Comparison of ENCODE assay signal across 16 mouse cellular contexts in the genomic region with DNA sequence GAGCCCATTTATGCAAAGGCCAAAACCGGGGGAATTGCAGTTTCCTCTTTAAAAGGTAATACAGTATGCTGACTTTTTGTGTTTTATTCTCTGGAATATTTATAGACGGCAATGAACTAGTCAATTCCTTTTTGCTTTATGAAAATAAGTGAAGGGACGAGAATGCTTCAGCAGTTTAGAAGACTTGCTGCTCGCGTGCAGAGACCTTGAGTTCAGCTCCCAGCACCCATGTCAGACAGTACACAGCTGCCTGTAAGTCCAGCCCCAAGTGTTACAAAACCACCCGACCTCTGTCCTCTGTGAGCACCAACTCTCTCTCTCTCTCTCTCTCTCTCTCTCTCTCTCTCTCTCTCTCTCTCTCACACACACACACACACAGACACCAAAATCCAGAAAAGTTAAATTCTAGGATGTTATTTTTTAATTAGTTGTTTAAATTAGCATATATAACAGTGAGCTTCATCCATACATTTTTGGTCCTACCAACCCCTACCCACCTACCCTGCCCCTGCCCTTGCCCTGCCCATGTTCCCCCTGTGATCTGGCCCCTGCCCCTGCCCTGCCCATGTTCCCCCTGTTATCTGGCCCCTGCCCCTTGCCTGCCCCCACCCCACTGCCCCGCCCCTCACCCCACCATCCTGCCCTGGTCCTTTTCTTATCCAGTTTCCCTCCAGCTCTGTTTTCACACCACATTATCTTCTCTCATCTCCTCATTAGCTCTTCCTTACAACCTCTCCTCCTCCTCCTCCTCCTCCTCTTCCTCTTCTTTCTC. TPM values are rescaled to one million over a fixed set of nuclear protein-coding genes. Genes with fewer than 3 reads are reported as not detected.
DNase-seq lines count a peak whose midpoint lies in the region; TF ChIP-seq lines count a peak whose summit lies in the region.
"Had no signal": no experiment of that assay in that cellular context is flagged by ENCODE, and none has a peak within 500 bp of the region (broad histone marks: within the 10 kb centered on the region; RNA-seq: fewer than 3 reads in every experiment).

No protein-coding gene starts in this region.

- no peak overlapping the region for H3K27ac ChIP-seq in kidney, adult 2 months (ENCODE audit: insufficient read depth, low read depth, low read length)
- H3K27ac ChIP-seq in macrophage: peak overlapping the region; percentile 95
- H3K27ac ChIP-seq: embryonic facial prominence, embryonic 15.5 days; heart, embryonic 13.5 days; layer of hippocampus, adult 2 months; limb, embryonic 13.5 days; midbrain, embryonic 12.5 days had no signal

- WGBS in kidney, adult 2 months: 58% methylated on average over 7 of the region's 7 CpGs
- 39% methylated on average over 6 of the region's 7 CpGs for WGBS in macrophage (ENCODE audit: missing documents)

- no peak for TF ChIP-seq CTCF in kidney, adult 2 months (conservative IDR thresholded peaks at IDR 0.05; ENCODE audit: insufficient read depth, insufficient read length, low read depth, low read length)

- H3K79me2 ChIP-seq in macrophage (ENCODE audit: inconsistent target): no peaks in the 10 kb centered on the region

- H3K36me3 ChIP-seq in kidney, adult 2 months (ENCODE audit: control insufficient read depth, insufficient read depth, low read length): no peaks in the 10 kb centered on the region
- no peaks in the 10 kb centered on the region for H3K36me3 ChIP-seq in macrophage (ENCODE audit: inconsistent target)
- H3K36me3 ChIP-seq: embryonic facial prominence, embryonic 15.5 days; heart, embryonic 13.5 days; limb, embryonic 13.5 days; midbrain, embryonic 12.5 days had no signal

- H3K27me3 ChIP-seq in kidney, adult 2 months (replicated peaks; ENCODE audit: control insufficient read depth, insufficient read depth, low read length): no peaks in the 10 kb centered on the region
- H3K27me3 ChIP-seq: embryonic facial prominence, embryonic 15.5 days; heart, embryonic 13.5 days; limb, embryonic 13.5 days had no signal

- DNase-seq in kidney, adult 2 months: peak; percentile 76
- no peak for DNase-seq in kidney, postnatal 10 days
- peak; percentile 60 for DNase-seq in adipocyte (ENCODE audit: low spot score)
- DNase-seq in liver: peak; percentile 52
- no peak for DNase-seq in heart, adult 8-10 months (ENCODE audit: low spot score)
- no peak for DNase-seq in left cerebral cortex, adult 18-20 months (ENCODE audit: low spot score in 2 of 2)
- DNase-seq: cerebellum, adult 9-10 months; heart, postnatal 4 days; lung, postnatal 14 days; right cerebral cortex, adult 18-20 months had no signal

- H3K4me3 ChIP-seq in kidney, adult 2 months (ENCODE audit: insufficient read depth, low read depth, low read length): no peak overlapping the region
- no peak overlapping the region for H3K4me3 ChIP-seq in macrophage (ENCODE audit: inconsistent target)
- H3K4me3 ChIP-seq: embryonic facial prominence, embryonic 15.5 days; heart, embryonic 13.5 days; layer of hippocampus, adult 2 months; limb, embryonic 13.5 days; midbrain, embryonic 12.5 days had no signal

- H3K4me1 ChIP-seq in kidney, adult 2 months (ENCODE audit: control insufficient read depth, insufficient read depth, low read length): peaks cover 11% of the 10 kb centered on the region
- H3K4me1 ChIP-seq: midbrain, embryonic 12.5 days had no signal

- no peak for TF ChIP-seq POLR2A in kidney, adult 2 months (IDR thresholded peaks at IDR 0.05; ENCODE audit: low read depth, low read length)

RNA-seq across cellular contexts. Expression of gene Ric1, which starts 25.1 kb away (rescaled TPM):
- polyA plus RNA-seq in kidney, adult 2 months (2012; rRNA removed): 8.9 and 10.4 TPM in 2 replicates
- 100 to 1,000 TPM; 142 to 734 (median 245) TPM for total RNA-seq in macrophage (2018; cell fraction: chromatin; rRNA removed)
- 10 to 100 TPM; 30.8 to 76.6 (median 44.6) TPM for total RNA-seq in macrophage (2018; cell fraction: cytosol; rRNA removed)
- total RNA-seq in macrophage (2018; cell fraction: nucleus; rRNA removed): 100 to 1,000 TPM in 25 of 26 experiments, 10 to 100 TPM in 1; 86.3 to 557 (median 248) TPM
- polyA plus RNA-seq in macrophage (2018): 11.9 to 21.2 TPM (median 19.1 TPM) in 3 replicates
- 10 to 100 TPM; 17.2 to 19.8 (median 18.8) TPM for total RNA-seq in heart, adult 8-10 months (2022)
- 10 to 100 TPM; 31.3 to 33.2 TPM for total RNA-seq in left cerebral cortex, adult 18-20 months (2021)

Comparison
In these comparisons a context has a peak if more than half of its experiments do, and no peak if none do; other contexts are left out.
1. DNase-seq: peak in kidney, adult 2 months (single experiment), adipocyte (single experiment) and liver (single experiment); none in kidney, postnatal 10 days (single experiment), heart, adult 8-10 months (single experiment) and left cerebral cortex, adult 18-20 months (0 of 2).